8 mouse cellular contexts compared by ENCODE assay signal in genomic region chr1:133047575-133047974, GRCm38 (mm10). TPM values are rescaled to one million over a fixed set of nuclear protein-coding genes. Genes with fewer than 3 reads are reported as not detected.
A peak's percentile ranks its signal among the peaks of the same experiment; 100 is the strongest.
DNase-seq lines count a peak whose midpoint lies in the region; ATAC-seq and TF ChIP-seq lines count a peak whose summit lies in the region.

No protein-coding gene starts in this region.

- no peak for TF ChIP-seq POLR2A in cerebellum, adult 2 months (IDR thresholded peaks at IDR 0.05; ENCODE audit: borderline replicate concordance, insufficient read depth, low read length)

- no peaks in the 10 kb centered on the region for H3K27me3 ChIP-seq in lung, postnatal 0 days (replicated peaks; ENCODE audit: insufficient read depth, low read length)
- no peaks in the 10 kb centered on the region for H3K27me3 ChIP-seq in limb, embryonic 15.5 days
- no peaks in the 10 kb centered on the region for H3K27me3 ChIP-seq in stomach, embryonic 16.5 days (ENCODE audit: control insufficient read depth, insufficient read depth, low read length)
- no peaks in the 10 kb centered on the region for H3K27me3 ChIP-seq in cerebellum, adult 2 months (ENCODE audit: control insufficient read depth, insufficient read depth, low read length)

- peaks cover 10% of the 10 kb centered on the region; the same call in 1 of the 2 replicates for H3K4me1 ChIP-seq in lung, postnatal 0 days (ENCODE audit: insufficient read depth, low read depth, low read length)
- H3K4me1 ChIP-seq in limb, embryonic 15.5 days, result peaks cover 40% of the 10 kb centered on the region
- H3K4me1 ChIP-seq in stomach, embryonic 16.5 days (ENCODE audit: control insufficient read depth, insufficient read depth, low read length), result peaks cover 26% of the 10 kb centered on the region
- H3K4me1 ChIP-seq in cerebellum, adult 2 months (ENCODE audit: control insufficient read depth, insufficient read depth, low read length), result no peaks in the 10 kb centered on the region

- no peak overlapping the region; the same call in 1 of the 2 replicates for H3K9ac ChIP-seq in lung, postnatal 0 days (replicated peaks; ENCODE audit: low read depth)
- H3K9ac ChIP-seq in limb, embryonic 15.5 days, result no peak overlapping the region
- peak overlapping the region; percentile 94 for H3K9ac ChIP-seq in stomach, embryonic 16.5 days (ENCODE audit: low read length)

- H3K27ac ChIP-seq in lung, postnatal 0 days (ENCODE audit: low read length), result no peak overlapping the region
- H3K27ac ChIP-seq in limb, embryonic 15.5 days, result peak overlapping the region; percentile 91
- peak overlapping the region; percentile 87 for H3K27ac ChIP-seq in stomach, embryonic 16.5 days (ENCODE audit: low read length)
- H3K27ac ChIP-seq in cerebellum, adult 2 months (ENCODE audit: insufficient read depth, low read length), result no peak overlapping the region

- H3K4me3 ChIP-seq in lung, postnatal 0 days (ENCODE audit: low read depth, low read length), result peak overlapping the region; percentile 75; the same call in 1 of the 2 replicates
- peak overlapping the region; percentile 83 for H3K4me3 ChIP-seq in limb, embryonic 15.5 days
- peak overlapping the region; percentile 80 for H3K4me3 ChIP-seq in stomach, embryonic 16.5 days (replicated peaks; ENCODE audit: low read length)
- no peak overlapping the region for H3K4me3 ChIP-seq in cerebellum, adult 2 months (replicated peaks; ENCODE audit: insufficient read depth, low read depth, low read length)

- DNase-seq in lung, postnatal 0 days (ENCODE audit: low spot score), result no peak
- DNase-seq in lung, postnatal 14 days, result no peak
- DNase-seq in gastrocnemius, postnatal 14 days, result peak; percentile 49
- no peak for DNase-seq in cerebellum, adult 2 months
- DNase-seq in adrenal gland, postnatal 14 days, result no peak
- DNase-seq in urinary bladder, postnatal 25 days (ENCODE audit: low spot score), result no peak

- no peaks in the 10 kb centered on the region for H3K9me3 ChIP-seq in lung, postnatal 0 days (ENCODE audit: low read length)
- H3K9me3 ChIP-seq in limb, embryonic 15.5 days, result no peaks in the 10 kb centered on the region
- H3K9me3 ChIP-seq in stomach, embryonic 16.5 days (replicated peaks; ENCODE audit: control insufficient read depth, low read length), result no peaks in the 10 kb centered on the region

- no peak for TF ChIP-seq EP300 in lung, postnatal 0 days (IDR thresholded peaks at IDR 0.05)

- H3K4me2 ChIP-seq in lung, postnatal 0 days (replicated peaks; ENCODE audit: low read depth, low read length), result peak overlapping the region; percentile 99
- peak overlapping the region; percentile 93 for H3K4me2 ChIP-seq in limb, embryonic 15.5 days
- H3K4me2 ChIP-seq in stomach, embryonic 16.5 days (ENCODE audit: low read depth, low read length), result peak overlapping the region; percentile 60

- no peak for ATAC-seq in lung, postnatal 0 days
- ATAC-seq in limb, embryonic 15.5 days (ENCODE audit: insufficient number of reproducible peaks, low FRiP score, low TSS enrichment, low read depth), result no peak
- no peak for ATAC-seq in stomach, embryonic 16.5 days (ENCODE audit: insufficient read depth, low FRiP score)

- intact Hi-C loops in gastrocnemius, postnatal 14 days (cut with DNase I; ENCODE audit: low total_unique reads), result loop anchor here (5.0 kb wide), 1 partner anchor 35 kb away; no protein-coding TSS in a partner anchor

- TF ChIP-seq CTCF in lung, postnatal 0 days (IDR thresholded peaks at IDR 0.05), result no peak
- no peak for TF ChIP-seq CTCF in cerebellum, adult 2 months (IDR thresholded peaks at IDR 0.05; ENCODE audit: borderline replicate concordance, insufficient read depth, low read depth, low read length)

- no peaks in the 10 kb centered on the region for H3K36me3 ChIP-seq in lung, postnatal 0 days (ENCODE audit: insufficient read depth, low read length)
- no peaks in the 10 kb centered on the region for H3K36me3 ChIP-seq in limb, embryonic 15.5 days
- H3K36me3 ChIP-seq in stomach, embryonic 16.5 days (ENCODE audit: control insufficient read depth, insufficient read depth, low read length), result no peaks in the 10 kb centered on the region

- 60% methylated on average over 8 of the region's 8 CpGs for WGBS in lung, postnatal 0 days
- WGBS in limb, embryonic 15.5 days, result 27% methylated on average over 8 of the region's 8 CpGs
- 52% methylated on average over 8 of the region's 8 CpGs for WGBS in stomach, embryonic 16.5 days
- WGBS in cerebellum, adult 2 months, result 71% methylated on average over 8 of the region's 8 CpGs

RNA-seq across cellular contexts. Expression of gene Pik3c2b, which starts 2.1 kb away (rescaled TPM):
- polyA plus RNA-seq in lung, postnatal 0 days (2015; fragmentation: Nextera tagmentation; extraction: Ambion mirVana), result 4.3 and 4.6 TPM in 2 replicates
- 10 to 100 TPM; 12.2 to 21.6 TPM for total RNA-seq in gastrocnemius, postnatal 14 days (2021)
- 6.8 and 7.5 TPM in 2 replicates for polyA plus RNA-seq in limb, embryonic 15.5 days (2015; fragmentation: Nextera tagmentation; extraction: Ambion mirVana)
- polyA plus RNA-seq in stomach, embryonic 16.5 days (2015; fragmentation: Nextera tagmentation; extraction: Ambion mirVana), result 8.5 and 9.3 TPM in 2 replicates
- polyA plus RNA-seq in cerebellum, adult 2 months (2012; rRNA removed), result 12.9 and 15.5 TPM in 2 replicates
- 8.4 and 11.3 TPM in 2 replicates for total RNA-seq in adrenal gland, postnatal 14 days (2021)

RNA-seq across cellular contexts. Expression of gene Mdm4, which starts 17.2 kb away (rescaled TPM):
- 14.9 and 19.3 TPM in 2 replicates for polyA plus RNA-seq in lung, postnatal 0 days (2015; fragmentation: Nextera tagmentation; extraction: Ambion mirVana)
- total RNA-seq in gastrocnemius, postnatal 14 days (2021), result 10 to 100 TPM; 23.0 to 33.2 TPM
- polyA plus RNA-seq in limb, embryonic 15.5 days (2015; fragmentation: Nextera tagmentation; extraction: Ambion mirVana), result 32.2 and 35.9 TPM in 2 replicates
- polyA plus RNA-seq in stomach, embryonic 16.5 days (2015; fragmentation: Nextera tagmentation; extraction: Ambion mirVana), result 32.1 and 33.7 TPM in 2 replicates
- polyA plus RNA-seq in cerebellum, adult 2 months (2012; rRNA removed), result 76.2 and 77.8 TPM in 2 replicates
- total RNA-seq in adrenal gland, postnatal 14 days (2021), result 73.7 and 95.4 TPM in 2 replicates

Comparison
In these comparisons a context has a peak if more than half of its experiments do, and no peak if none do; other contexts are left out.
1. H3K27ac ChIP-seq: peak in limb, embryonic 15.5 days (single experiment) and stomach, embryonic 16.5 days (single experiment); none in lung, postnatal 0 days (single experiment) and cerebellum, adult 2 months (single experiment).
2. Peak in every context shown above with its lines, with median percentiles within 50 percentile points of each other: H3K4me2 ChIP-seq.